Mouse (Mus musculus) embryonic fibroblast, embryonic 13.5 days (primary cell): ENCODE measurements around the gene Bcl7c.

Source experiments
- CTCF ChIP-seq: IDR thresholded peaks from 2 replicates; pipeline ENCODE4 v1.5.1; 2011; ENCODE audit warnings: mild to moderate bottlenecking, control low read depth, low read length, moderate library complexity, borderline replicate concordance; ENCODE audit not compliant: insufficient read depth
- POLR2A ChIP-seq: IDR thresholded peaks from 2 replicates; pipeline ENCODE4 v1.6.1; 2011; ENCODE audit warnings: low read depth, mild to moderate bottlenecking, control low read depth, low read length, moderate library complexity

DNA sequence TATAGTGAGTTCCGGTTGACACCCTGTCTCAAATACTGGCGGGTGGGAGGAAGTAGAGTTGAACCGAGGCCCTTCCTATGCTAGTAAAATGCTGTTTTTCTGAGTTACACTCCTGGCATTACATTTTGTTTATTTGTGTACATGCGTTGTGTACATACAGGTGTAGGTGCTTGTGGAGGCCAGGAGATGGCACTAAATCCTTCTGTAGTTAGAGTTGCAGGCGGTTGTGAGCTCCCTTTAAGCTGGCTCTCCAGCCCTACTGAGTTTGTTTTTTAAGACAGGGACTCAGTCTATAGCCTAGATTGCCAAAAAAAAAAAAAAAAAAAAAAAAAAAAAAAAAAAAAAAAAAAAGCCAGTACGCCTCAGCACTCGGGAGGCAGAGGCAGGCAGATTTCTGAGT, 19.2 kb upstream of the Bcl7c start:
- TF ChIP-seq CTCF (no peak), POLR2A (no peak)
